12 mouse cellular contexts compared by ENCODE assay signal in the genomic region with DNA sequence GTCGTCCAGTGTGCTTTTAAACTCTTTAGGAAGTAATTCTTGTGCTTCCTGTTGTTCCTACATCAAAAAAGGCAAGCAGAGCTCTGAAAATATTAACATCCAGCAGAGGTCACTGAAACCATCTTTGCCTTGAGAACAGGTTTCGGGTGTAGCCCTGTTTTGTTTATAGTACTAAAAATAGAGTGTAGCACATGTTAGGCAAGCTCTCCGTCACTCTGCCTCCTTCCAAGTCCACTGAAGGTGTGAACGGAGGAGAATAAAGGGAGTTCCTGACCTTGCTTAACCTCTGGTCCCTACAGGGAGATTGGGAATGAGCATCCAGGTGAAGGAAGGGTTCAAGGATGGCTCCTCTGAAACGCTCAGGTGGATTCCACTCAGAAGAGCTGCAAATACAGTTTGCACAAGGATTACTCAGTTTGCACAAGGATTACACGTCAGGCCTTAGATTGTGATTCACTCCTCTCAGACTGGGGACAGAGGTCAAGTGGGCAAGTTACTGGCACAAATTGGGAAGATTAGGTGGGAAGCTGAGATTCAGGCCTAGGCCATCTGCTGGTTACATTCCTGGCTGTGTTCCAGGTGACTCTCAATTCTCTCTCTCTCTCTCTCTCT.
DNase-seq lines count a peak whose midpoint lies in the region; ATAC-seq and TF ChIP-seq lines count a peak whose summit lies in the region.
"Had no signal": no experiment of that assay in that cellular context is flagged by ENCODE, and none has a peak within 500 bp of the region (broad histone marks: within the 10 kb centered on the region; RNA-seq: fewer than 3 reads in every experiment).

No protein-coding gene starts in this region.

- no peak for TF ChIP-seq POLR2A in brain, embryonic 14.5 days (IDR thresholded peaks at IDR 0.05; ENCODE audit: borderline replicate concordance, extremely low read depth, insufficient read depth, insufficient read length, poor library complexity, severe bottlenecking)

- 55% methylated on average over 6 of the region's 6 CpGs for WGBS in hindbrain, postnatal 0 days
- 68% methylated on average over 6 of the region's 6 CpGs for WGBS in hindbrain, embryonic 12.5 days
- WGBS in lung, embryonic 14.5 days = 11% methylated on average over 6 of the region's 6 CpGs
- 58% methylated on average over 6 of the region's 6 CpGs for WGBS in forebrain, embryonic 14.5 days
- WGBS in neural tube, embryonic 15.5 days = 65% methylated on average over 6 of the region's 6 CpGs

- no peaks in the 10 kb centered on the region for H3K36me3 ChIP-seq in hindbrain, postnatal 0 days (ENCODE audit: insufficient read depth, low read length)
- no peaks in the 10 kb centered on the region for H3K36me3 ChIP-seq in hindbrain, embryonic 12.5 days
- no peaks in the 10 kb centered on the region for H3K36me3 ChIP-seq in lung, embryonic 14.5 days (ENCODE audit: insufficient read depth)
- no peaks in the 10 kb centered on the region for H3K36me3 ChIP-seq in forebrain, embryonic 14.5 days (ENCODE audit: control insufficient read depth, insufficient read depth, low read length)
- H3K36me3 ChIP-seq in neural tube, embryonic 15.5 days = no peaks in the 10 kb centered on the region

- no peaks in the 10 kb centered on the region for H3K9me3 ChIP-seq in hindbrain, postnatal 0 days (ENCODE audit: low read length)
- H3K9me3 ChIP-seq in hindbrain, embryonic 12.5 days (replicated peaks) = no peaks in the 10 kb centered on the region
- H3K9me3 ChIP-seq in lung, embryonic 14.5 days (ENCODE audit: low read depth, low read length) = no peaks in the 10 kb centered on the region
- no peaks in the 10 kb centered on the region for H3K9me3 ChIP-seq in forebrain, embryonic 14.5 days (replicated peaks; ENCODE audit: control insufficient read depth, low read length)
- no peaks in the 10 kb centered on the region for H3K9me3 ChIP-seq in neural tube, embryonic 15.5 days (replicated peaks)

- no peak overlapping the region for H3K9ac ChIP-seq in hindbrain, postnatal 0 days (replicated peaks; ENCODE audit: low read length)
- H3K9ac ChIP-seq in hindbrain, embryonic 12.5 days = no peak overlapping the region
- no peak overlapping the region for H3K9ac ChIP-seq in lung, embryonic 14.5 days
- no peak overlapping the region for H3K9ac ChIP-seq in forebrain, embryonic 14.5 days (ENCODE audit: low read length)
- no peak overlapping the region for H3K9ac ChIP-seq in neural tube, embryonic 15.5 days (replicated peaks)
- H3K9ac ChIP-seq: liver, embryonic 14.5 days had no signal

- H3K4me2 ChIP-seq in hindbrain, postnatal 0 days (ENCODE audit: low read depth, low read length) = no peak overlapping the region
- no peak overlapping the region for H3K4me2 ChIP-seq in hindbrain, embryonic 12.5 days (replicated peaks)
- H3K4me2 ChIP-seq in lung, embryonic 14.5 days = no peak overlapping the region
- H3K4me2 ChIP-seq in forebrain, embryonic 14.5 days (ENCODE audit: low read length) = no peak overlapping the region
- no peak overlapping the region for H3K4me2 ChIP-seq in neural tube, embryonic 15.5 days

- peak; percentile 28 for DNase-seq in hindbrain, postnatal 0 days (ENCODE audit: low spot score)
- peak; percentile 41 for DNase-seq in lung, embryonic 14.5 days
- DNase-seq in lung, postnatal 4 days = no peak
- DNase-seq in brain, embryonic 14.5 days (ENCODE audit: low read depth) = peak; percentile 11
- peak; percentile 16 for DNase-seq in lung, postnatal 36 days
- DNase-seq in forebrain, embryonic 14.5 days (ENCODE audit: low spot score) = no peak
- DNase-seq: adrenal gland, postnatal 14 days; heart, adult 2 months; right cerebral cortex, postnatal 4 days had no signal

- H3K4me1 ChIP-seq in hindbrain, postnatal 0 days (ENCODE audit: insufficient read depth, low read length) = peaks cover 10% of the 10 kb centered on the region
- peaks cover 13% of the 10 kb centered on the region; the same call in 1 of the 2 replicates for H3K4me1 ChIP-seq in hindbrain, embryonic 12.5 days
- no peaks in the 10 kb centered on the region for H3K4me1 ChIP-seq in lung, embryonic 14.5 days (ENCODE audit: insufficient read depth)
- H3K4me1 ChIP-seq in forebrain, embryonic 14.5 days (ENCODE audit: control insufficient read depth, insufficient read depth, low read length) = peaks cover 9% of the 10 kb centered on the region; the same call in 1 of the 2 replicates
- peaks cover 13% of the 10 kb centered on the region for H3K4me1 ChIP-seq in neural tube, embryonic 15.5 days

- peak; percentile 21; the same call in 1 of the 2 replicates for TF ChIP-seq CTCF in hindbrain, postnatal 0 days (IDR thresholded peaks at IDR 0.05; ENCODE audit: low read depth)
- TF ChIP-seq CTCF in lung, embryonic 14.5 days (IDR thresholded peaks at IDR 0.05; ENCODE audit: low read depth) = peak; percentile 16; the same call in 1 of the 2 replicates
- no peak for TF ChIP-seq CTCF in brain, embryonic 14.5 days (IDR thresholded peaks at IDR 0.05; ENCODE audit: borderline replicate concordance, extremely low read depth, insufficient read depth, insufficient read length)

- H3K27ac ChIP-seq in hindbrain, postnatal 0 days = no peak overlapping the region
- no peak overlapping the region for H3K27ac ChIP-seq in hindbrain, embryonic 12.5 days
- no peak overlapping the region for H3K27ac ChIP-seq in lung, embryonic 14.5 days (ENCODE audit: low read depth)
- H3K27ac ChIP-seq in forebrain, embryonic 14.5 days (ENCODE audit: low read depth, low read length) = no peak overlapping the region
- no peak overlapping the region for H3K27ac ChIP-seq in neural tube, embryonic 15.5 days (replicated peaks)
- H3K27ac ChIP-seq: heart, adult 2 months; liver, embryonic 14.5 days had no signal

- no peak overlapping the region for H3K4me3 ChIP-seq in hindbrain, postnatal 0 days (ENCODE audit: low read length)
- no peak overlapping the region for H3K4me3 ChIP-seq in hindbrain, embryonic 12.5 days
- H3K4me3 ChIP-seq in lung, embryonic 14.5 days (ENCODE audit: low read depth, low read length) = no peak overlapping the region
- no peak overlapping the region for H3K4me3 ChIP-seq in forebrain, embryonic 14.5 days (ENCODE audit: low read depth, low read length)
- no peak overlapping the region for H3K4me3 ChIP-seq in neural tube, embryonic 15.5 days (replicated peaks)
- H3K4me3 ChIP-seq: heart, adult 2 months had no signal

- no peaks in the 10 kb centered on the region for H3K27me3 ChIP-seq in hindbrain, postnatal 0 days (ENCODE audit: insufficient read depth, low read length)
- H3K27me3 ChIP-seq in hindbrain, embryonic 12.5 days = no peaks in the 10 kb centered on the region
- H3K27me3 ChIP-seq in lung, embryonic 14.5 days (ENCODE audit: insufficient read depth, low read length) = no peaks in the 10 kb centered on the region
- H3K27me3 ChIP-seq in forebrain, embryonic 14.5 days (replicated peaks; ENCODE audit: control insufficient read depth, insufficient read depth, low read length) = no peaks in the 10 kb centered on the region
- H3K27me3 ChIP-seq in neural tube, embryonic 15.5 days (replicated peaks) = no peaks in the 10 kb centered on the region

- ATAC-seq in hindbrain, postnatal 0 days = no peak
- no peak for ATAC-seq in hindbrain, embryonic 12.5 days (ENCODE audit: low FRiP score)
- ATAC-seq in lung, embryonic 14.5 days (ENCODE audit: insufficient read depth) = peak; percentile 35; the same call in 1 of the 2 replicates
- no peak for ATAC-seq in forebrain, embryonic 14.5 days
- no peak for ATAC-seq in neural tube, embryonic 15.5 days (ENCODE audit: low FRiP score)

Comparison
In these comparisons a context has a peak if more than half of its experiments do, and no peak if none do; other contexts are left out.
1. DNase-seq: peak in hindbrain, postnatal 0 days (single experiment), lung, embryonic 14.5 days (single experiment), brain, embryonic 14.5 days (single experiment) and lung, postnatal 36 days (single experiment); none in lung, postnatal 4 days (0 of 2) and forebrain, embryonic 14.5 days (single experiment).